Mouse (Mus musculus): ENCODE measurements around the gene Prpf40b. TPM values are rescaled to one million over a fixed set of nuclear protein-coding genes. Genes with fewer than 3 reads are reported as not detected.
A peak's percentile ranks its signal among the peaks of the same experiment; 100 is the strongest.

The Prpf40b gene
- polyA plus RNA-seq, 1 experiment = 59.7 TPM

- TF ChIP-seq REST (IDR thresholded peaks at IDR 0.05; ENCODE audit: insufficient read depth, insufficient read length) (no peak), TCF3 (IDR thresholded peaks at IDR 0.05; ENCODE audit: insufficient read length, low read depth) (no peak), CEBPB (IDR thresholded peaks at IDR 0.05; ENCODE audit: insufficient read depth, poor library complexity, severe bottlenecking) (no peak)
- Histone ChIP-seq H3K4me3 (no peak overlapping the region), H3K27me3 (ENCODE audit: control insufficient read depth, insufficient read depth, insufficient read length) (no peaks in the 10 kb centered on the region), H3ac (ENCODE audit: control insufficient read depth, insufficient read length) (no peak overlapping the region), H3K36me3 (ENCODE audit: control insufficient read depth, insufficient read depth) (no peaks in the 10 kb centered on the region), H3K4me2 (ENCODE audit: low read depth) (no peak overlapping the region), H3K79me2 (ENCODE audit: control insufficient read depth, insufficient read depth) (no peaks in the 10 kb centered on the region)
Measured at GRCm38 (mm10) chr15:99265679-99266078, 29.2 kb upstream of the Prpf40b start.

- H3K4me3 ChIP-seq = no peak overlapping the region
- H3K36me3 ChIP-seq (ENCODE audit: control insufficient read depth, insufficient read depth) = no peaks in the 10 kb centered on the region
- no peaks in the 10 kb centered on the region for H3K79me2 ChIP-seq (ENCODE audit: control insufficient read depth, insufficient read depth)
- H3ac ChIP-seq (ENCODE audit: control insufficient read depth, insufficient read length) = no peak overlapping the region
- no peak overlapping the region for H3K4me2 ChIP-seq (ENCODE audit: low read depth)
- H3K27me3 ChIP-seq (ENCODE audit: control insufficient read depth, insufficient read depth, insufficient read length) = no peaks in the 10 kb centered on the region
- TF ChIP-seq TCF3 (IDR thresholded peaks at IDR 0.05; ENCODE audit: insufficient read length, low read depth) (no peak), MYOD1 (IDR thresholded peaks at IDR 0.05; ENCODE audit: control insufficient read depth in 1 of 3, insufficient read length in 2 of 3, low read depth in 2 of 3) (no peak), TCF12 (IDR thresholded peaks at IDR 0.05; ENCODE audit: insufficient read depth, poor library complexity, severe bottlenecking) (no peak), CEBPB (IDR thresholded peaks at IDR 0.05; ENCODE audit: insufficient read depth, poor library complexity, severe bottlenecking) (no peak), REST (IDR thresholded peaks at IDR 0.05; ENCODE audit: insufficient read depth, insufficient read length) (no peak), SRF (IDR thresholded peaks at IDR 0.05; ENCODE audit: control insufficient read depth, insufficient read length, low read depth) (no peak), MAX (IDR thresholded peaks at IDR 0.05; ENCODE audit: low read depth) (no peak), POLR2AphosphoS2 (IDR thresholded peaks at IDR 0.05; ENCODE audit: insufficient read length, low read depth) (no peak), MYOG (IDR thresholded peaks at IDR 0.05; ENCODE audit: control insufficient read depth in 1 of 3, insufficient read depth in 1 of 3, insufficient read length in 2 of 3, low read depth in 2 of 3) (no peak), E2F4 (IDR thresholded peaks at IDR 0.05; ENCODE audit: insufficient read depth) (no peak), USF1 (IDR thresholded peaks at IDR 0.05; ENCODE audit: low read depth) (no peak), POLR2A (IDR thresholded peaks at IDR 0.05; ENCODE audit: insufficient read length, low read depth) (no peak)
Measured at GRCm38 (mm10) chr15:99276095-99276494, 18.8 kb upstream of the Prpf40b start.

DNA sequence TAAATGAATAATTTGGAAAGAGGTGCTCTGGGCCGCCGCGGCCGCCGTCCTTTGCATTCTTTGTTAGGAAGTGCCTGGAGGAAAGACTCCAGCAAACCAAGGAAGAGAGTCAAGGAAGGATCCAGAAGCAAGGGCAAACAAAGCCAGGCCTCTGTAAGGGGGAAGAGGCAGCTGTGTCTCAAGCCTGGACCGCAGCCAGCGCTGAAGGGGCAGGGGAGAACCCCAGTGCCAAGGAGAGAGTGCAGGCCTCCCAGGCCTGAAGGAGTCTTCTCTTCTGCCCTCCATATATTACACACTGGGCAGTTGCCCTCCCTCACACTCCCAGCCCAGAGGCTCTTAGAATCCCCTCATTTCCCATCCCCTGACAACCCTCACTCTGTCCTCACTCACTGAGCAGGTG, 16.6 kb upstream of the Prpf40b start:
- Histone ChIP-seq H3K4me3 (no peak overlapping the region), H3K4me2 (ENCODE audit: low read depth) (peak overlapping the region; percentile 39), H3ac (ENCODE audit: control insufficient read depth, insufficient read length) (no peak overlapping the region), H3K27me3 (ENCODE audit: control insufficient read depth, insufficient read depth, insufficient read length) (no peaks in the 10 kb centered on the region), H3K79me2 (ENCODE audit: control insufficient read depth, insufficient read depth) (no peaks in the 10 kb centered on the region), H3K36me3 (ENCODE audit: control insufficient read depth, insufficient read depth) (no peaks in the 10 kb centered on the region)
- TF ChIP-seq MYOG (IDR thresholded peaks at IDR 0.05; ENCODE audit: control insufficient read depth in 1 of 3, insufficient read depth in 1 of 3, insufficient read length in 2 of 3, low read depth in 2 of 3) (peak in 1 of 3 experiments; percentile 57), TCF12 (IDR thresholded peaks at IDR 0.05; ENCODE audit: insufficient read depth, poor library complexity, severe bottlenecking) (no peak), USF1 (IDR thresholded peaks at IDR 0.05; ENCODE audit: low read depth) (no peak), CEBPB (IDR thresholded peaks at IDR 0.05; ENCODE audit: insufficient read depth, poor library complexity, severe bottlenecking) (no peak), MYOD1 (IDR thresholded peaks at IDR 0.05; ENCODE audit: control insufficient read depth in 1 of 3, insufficient read length in 2 of 3, low read depth in 2 of 3) (peak in 2 of 3 experiments; percentile 31 to 32)

DNA sequence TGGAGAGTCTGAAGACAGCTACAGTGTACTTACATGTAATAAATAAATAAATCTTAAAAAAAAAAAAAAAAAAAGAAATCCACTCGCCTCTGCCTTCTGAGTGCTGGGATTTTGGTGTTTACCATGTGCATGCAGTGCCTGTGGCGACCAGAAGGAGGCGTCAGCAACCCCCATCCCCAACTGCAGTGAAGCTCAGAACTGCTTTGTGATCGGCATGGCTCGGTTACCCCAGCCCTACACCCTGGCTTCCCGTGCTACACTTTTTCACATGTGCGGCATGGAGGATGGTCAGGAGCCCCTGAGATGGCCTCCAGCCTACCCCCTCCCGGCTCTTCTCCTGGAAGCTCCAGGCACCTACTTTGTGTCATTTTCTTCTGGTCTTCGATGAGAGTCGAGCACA, 11.4 kb upstream of the Prpf40b start:
- no peaks in the 10 kb centered on the region for H3K27me3 ChIP-seq (ENCODE audit: control insufficient read depth, insufficient read depth, insufficient read length)
- H3ac ChIP-seq (ENCODE audit: control insufficient read depth, insufficient read length) = no peak overlapping the region
- TF ChIP-seq MYOD1 (IDR thresholded peaks at IDR 0.05; ENCODE audit: control insufficient read depth in 1 of 3, insufficient read length in 2 of 3, low read depth in 2 of 3) (no peak), REST (IDR thresholded peaks at IDR 0.05; ENCODE audit: insufficient read depth, insufficient read length) (no peak), CEBPB (IDR thresholded peaks at IDR 0.05; ENCODE audit: insufficient read depth, poor library complexity, severe bottlenecking) (no peak), USF1 (IDR thresholded peaks at IDR 0.05; ENCODE audit: low read depth) (no peak), E2F4 (IDR thresholded peaks at IDR 0.05; ENCODE audit: insufficient read depth) (no peak), POLR2A (IDR thresholded peaks at IDR 0.05; ENCODE audit: insufficient read length, low read depth) (no peak), SRF (IDR thresholded peaks at IDR 0.05; ENCODE audit: control insufficient read depth, insufficient read length, low read depth) (no peak)
- no peak overlapping the region for H3K4me3 ChIP-seq
- H3K4me2 ChIP-seq (ENCODE audit: low read depth) = no peak overlapping the region
- H3K79me2 ChIP-seq (ENCODE audit: control insufficient read depth, insufficient read depth) = no peaks in the 10 kb centered on the region
- no peaks in the 10 kb centered on the region for H3K36me3 ChIP-seq (ENCODE audit: control insufficient read depth, insufficient read depth)

DNA sequence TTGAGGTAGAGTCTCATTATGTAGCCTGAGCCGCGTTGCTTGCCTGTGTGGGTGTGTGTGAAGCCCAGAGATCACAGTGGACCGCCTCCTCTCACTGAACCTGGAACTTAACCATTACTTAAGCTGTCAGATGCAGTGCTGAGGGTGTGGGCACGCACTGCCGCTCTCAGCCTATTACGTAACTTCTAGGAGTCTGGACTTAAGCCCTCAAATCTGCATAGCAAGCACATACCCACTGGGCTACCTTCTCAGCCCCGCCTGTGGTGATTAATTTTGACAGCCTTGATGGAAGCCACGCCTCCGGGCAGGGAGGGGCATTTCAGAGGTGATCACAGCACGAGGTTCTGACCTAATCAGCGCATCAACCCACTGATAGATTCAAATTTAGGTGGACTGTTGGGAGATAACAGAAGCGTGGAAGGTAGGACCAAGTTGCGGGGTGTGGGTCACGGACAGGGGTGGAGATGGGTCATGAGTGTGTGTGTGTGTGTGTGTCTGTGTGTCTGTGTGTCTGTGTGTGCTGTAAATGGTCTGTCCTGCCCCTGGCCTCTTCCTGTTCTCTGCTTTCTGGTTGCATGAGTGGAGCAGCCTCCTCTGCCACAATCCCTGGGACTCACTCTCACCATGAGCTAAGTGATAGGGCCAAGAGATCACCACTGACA, 10.2 kb upstream of the Prpf40b start:
- H3K27me3 ChIP-seq (ENCODE audit: control insufficient read depth, insufficient read depth, insufficient read length) = no peaks in the 10 kb centered on the region
- no peak overlapping the region for H3ac ChIP-seq (ENCODE audit: control insufficient read depth, insufficient read length)
- no peaks in the 10 kb centered on the region for H3K36me3 ChIP-seq (ENCODE audit: control insufficient read depth, insufficient read depth)
- H3K4me3 ChIP-seq = no peak overlapping the region
- H3K79me2 ChIP-seq (ENCODE audit: control insufficient read depth, insufficient read depth) = no peaks in the 10 kb centered on the region
- no peak overlapping the region for H3K4me2 ChIP-seq (ENCODE audit: low read depth)
- TF ChIP-seq CEBPB (IDR thresholded peaks at IDR 0.05; ENCODE audit: insufficient read depth, poor library complexity, severe bottlenecking) (peak; percentile 27; the same call in 1 of the 2 replicates), SRF (IDR thresholded peaks at IDR 0.05; ENCODE audit: control insufficient read depth, insufficient read length, low read depth) (no peak)
